Mouse (Mus musculus) midbrain, embryonic 14.5 days (tissue): Measurements from ENCODE around the gene Rai14. TPM values are rescaled to one million over a fixed set of nuclear protein-coding genes. Genes with fewer than 3 reads are reported as not detected.

Experiments
- ATAC-seq: fragments of 200-750 bp; cut with Nextera tagmentation; 2 replicates; pipeline ENCODE4 v1.8.0; 2017; ENCODE audit warnings: moderate number of reproducible peaks, moderate library complexity; ENCODE audit not compliant: low FRiP score, low TSS enrichment
- DNase-seq: peaks from one replicate; pipeline ENCODE4 v3.0.0-alpha.2; 2015
- H3K27ac ChIP-seq: fragments of 300-500 bp; sonication (generic); replicated peaks from 2 replicates; pipeline ENCODE4 v1.5.1; 2014; ENCODE audit warnings: mild to moderate bottlenecking, low read depth, low read length, moderate library complexity
- H3K27me3 ChIP-seq: fragments of 300-500 bp; sonication (generic); 2 replicates; pipeline ENCODE4 v1.6.1; 2014; ENCODE audit warnings: low read length, control low read depth, mixed read lengths; ENCODE audit not compliant: control insufficient read depth, insufficient read depth
- H3K36me3 ChIP-seq: fragments of 300-500 bp; sonication (generic); 2 replicates; pipeline ENCODE4 v1.6.1; 2014; ENCODE audit warnings: low read length, control low read depth; ENCODE audit not compliant: control insufficient read depth, insufficient read depth
- H3K4me1 ChIP-seq: fragments of 300-500 bp; sonication (generic); 2 replicates; pipeline ENCODE4 v1.6.1; 2014; ENCODE audit warnings: mild to moderate bottlenecking, antibody characterized with exemption, low read length, control low read depth; ENCODE audit not compliant: control insufficient read depth, insufficient read depth
- H3K4me2 ChIP-seq: fragments of 300-500 bp; sonication (generic); 2 replicates; pipeline ENCODE4 v1.6.1; 2014; ENCODE audit warnings: mild to moderate bottlenecking, low read length, moderate library complexity
- H3K4me3 ChIP-seq: fragments of 300-500 bp; sonication (generic); replicated peaks from 2 replicates; pipeline ENCODE4 v1.5.1; 2014; ENCODE audit warnings: low read depth, low read length
- H3K9ac ChIP-seq: fragments of 300-500 bp; sonication (generic); replicated peaks from 2 replicates; pipeline ENCODE4 v1.6.1; 2014; ENCODE audit warnings: mild to moderate bottlenecking, low read length, moderate library complexity
- H3K9me3 ChIP-seq: fragments of 300-500 bp; sonication (generic); 2 replicates; pipeline ENCODE4 v1.6.1; 2016; ENCODE audit warnings: low read length, control low read depth, mixed read lengths; ENCODE audit not compliant: control insufficient read depth
- WGBS: fragments of 180-500 bp; shearing (Covaris S2); extraction: QIAGEN DNeasy Blood & Tissue Kit; methylation state at CpG from one replicate; pipeline ENCODE4 v1.1.7; 2014; 5-methylcytosine and 5-hydroxymethylcytosine counted together
- polyA plus RNA-seq: library from polyadenylated mRNA; unstranded; fragments of >200 nt; fragmentation: Nextera tagmentation; extraction: Ambion mirVana; gene quantifications from 2 replicates; pipeline ENCODE4 v1.2.1, GENCODE M21; 2014

The Rai14 gene
- polyA plus RNA-seq, 1 experiment from 2014 or later: 20.5 TPM

DNA sequence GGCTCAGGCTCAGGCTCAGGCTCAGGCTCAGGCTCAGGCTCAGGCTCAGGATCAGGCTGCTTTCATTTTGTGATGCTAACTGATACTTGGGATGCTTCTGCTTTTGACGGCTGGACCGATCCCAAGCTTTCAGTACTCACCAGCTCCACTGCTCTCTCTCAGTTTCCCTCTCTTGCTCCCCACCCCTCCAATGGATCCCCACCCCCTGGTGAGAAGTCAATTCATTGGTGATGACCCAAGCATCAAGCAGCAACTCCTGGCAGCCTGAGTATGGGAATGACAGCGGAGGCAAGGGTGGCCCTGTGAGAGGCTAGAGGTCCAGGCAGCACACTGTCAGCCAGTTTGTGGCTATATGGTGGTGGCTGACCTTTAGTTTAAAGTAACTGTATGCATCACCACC, 94.7 kb downstream of the Rai14 start:
- H3K4me1 ChIP-seq: no peaks in the 10 kb centered on the region
- no peaks in the 10 kb centered on the region for H3K36me3 ChIP-seq
- no peak for DNase-seq
- no peak overlapping the region for H3K4me3 ChIP-seq
- H3K27ac ChIP-seq: no peak overlapping the region
- H3K9ac ChIP-seq: no peak overlapping the region
- no peaks in the 10 kb centered on the region for H3K9me3 ChIP-seq
- ATAC-seq: no peak
- no peak overlapping the region for H3K4me2 ChIP-seq
- no peaks in the 10 kb centered on the region for H3K27me3 ChIP-seq
- 99% methylated on average over 3 of the region's 3 CpGs for WGBS

DNA sequence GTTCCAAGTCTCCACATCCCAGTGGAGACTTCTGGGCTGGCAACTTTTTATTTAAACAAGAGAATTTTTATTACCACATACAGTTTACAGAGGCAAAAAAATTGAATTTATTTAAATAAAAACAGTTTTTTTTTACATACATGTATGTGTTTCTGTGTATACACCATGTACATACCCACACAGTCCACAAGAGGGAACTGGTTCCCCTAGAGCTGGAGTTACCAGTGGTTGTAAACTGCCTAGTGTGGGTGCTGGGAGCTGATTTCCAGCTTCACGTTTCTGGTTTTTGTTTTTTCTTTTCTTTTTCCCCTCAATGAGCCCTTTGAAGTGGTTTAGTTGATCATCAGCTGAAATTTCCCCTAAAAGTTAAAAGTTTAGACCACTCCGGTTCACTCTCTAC, 96.1 kb downstream of the Rai14 start:
- Histone ChIP-seq H3K36me3 (no peaks in the 10 kb centered on the region), H3K4me3 (no peak overlapping the region), H3K4me1 (no peaks in the 10 kb centered on the region), H3K9me3 (no peaks in the 10 kb centered on the region), H3K27ac (no peak overlapping the region), H3K9ac (no peak overlapping the region), H3K4me2 (no peak overlapping the region), H3K27me3 (no peaks in the 10 kb centered on the region)
- ATAC-seq (no peak), DNase-seq (no peak)
- WGBS: 98% methylated on average over 2 of the region's 2 CpGs

DNA sequence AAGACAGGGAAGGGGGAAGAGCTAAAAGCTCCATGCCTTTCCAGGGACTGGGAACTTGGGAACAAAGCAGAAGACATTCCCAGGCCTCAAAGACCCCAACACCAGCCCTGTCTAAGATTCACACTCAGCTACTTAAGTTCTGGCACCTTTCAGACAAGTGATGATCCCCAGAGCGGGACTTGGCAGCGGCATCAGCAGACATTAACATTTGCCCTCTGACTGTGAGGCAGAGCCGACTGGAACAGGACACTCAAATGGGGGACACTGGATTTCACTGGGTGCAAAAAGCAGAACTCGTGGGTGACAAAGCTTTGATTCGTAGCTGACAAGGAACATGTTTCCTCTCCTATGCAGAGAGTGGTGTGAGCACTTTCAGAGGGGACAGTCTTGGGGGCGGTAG, 98.4 kb downstream of the Rai14 start:
- H3K4me1 ChIP-seq: no peaks in the 10 kb centered on the region
- H3K36me3 ChIP-seq: no peaks in the 10 kb centered on the region
- H3K4me2 ChIP-seq: no peak overlapping the region
- H3K27me3 ChIP-seq: no peaks in the 10 kb centered on the region
- WGBS: 82% methylated on average over 6 of the region's 6 CpGs
- no peak overlapping the region for H3K27ac ChIP-seq
- DNase-seq: no peak
- ATAC-seq: no peak
- no peak overlapping the region for H3K9ac ChIP-seq
- H3K9me3 ChIP-seq: no peaks in the 10 kb centered on the region
- no peak overlapping the region for H3K4me3 ChIP-seq

DNA sequence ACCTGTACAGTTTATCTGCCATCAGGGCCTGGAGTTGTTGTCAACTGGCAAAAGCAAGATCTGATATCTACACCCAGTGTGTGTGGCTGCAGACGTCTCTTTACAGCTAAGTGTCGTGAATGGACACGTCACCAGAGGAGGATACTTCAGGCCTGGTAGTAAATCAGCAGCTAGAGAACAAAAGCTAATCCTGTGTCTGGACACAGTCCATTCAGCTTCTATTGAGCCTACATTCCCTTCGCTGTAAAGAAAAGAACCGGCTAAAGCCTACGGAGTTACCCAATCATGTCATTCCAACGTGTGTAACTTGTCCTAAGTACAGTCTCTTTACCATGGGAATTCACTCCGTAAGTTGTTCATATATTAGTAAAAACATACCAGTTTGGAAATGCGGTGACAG, 103.4 kb downstream of the Rai14 start:
- ATAC-seq: no peak

DNA sequence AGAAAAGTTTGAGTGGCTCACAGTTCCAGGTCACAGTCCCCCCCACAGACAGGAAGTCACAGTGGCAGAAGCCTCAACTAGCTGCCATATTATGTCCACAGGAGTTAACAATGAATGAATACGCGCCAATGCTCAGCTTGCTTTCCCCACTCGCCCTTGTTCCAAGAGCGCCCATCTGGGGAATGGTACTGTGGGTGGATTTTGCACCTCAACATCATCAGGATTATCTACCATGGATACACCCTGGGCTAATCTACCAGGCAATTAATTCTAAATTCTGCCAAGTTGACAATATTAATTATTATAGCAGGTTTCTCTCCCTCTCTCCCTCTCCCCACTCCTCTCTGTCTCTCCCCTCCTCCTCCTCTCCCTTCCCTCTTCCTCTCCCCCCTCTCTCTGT, 105.3 kb downstream of the Rai14 start:
- H3K4me2 ChIP-seq: no peak overlapping the region
- DNase-seq: no peak
- no peak overlapping the region for H3K27ac ChIP-seq
- no peak overlapping the region for H3K4me3 ChIP-seq
- H3K9ac ChIP-seq: no peak overlapping the region
- H3K27me3 ChIP-seq: no peaks in the 10 kb centered on the region
- H3K9me3 ChIP-seq: no peaks in the 10 kb centered on the region
- H3K4me1 ChIP-seq: no peaks in the 10 kb centered on the region
- no peak for ATAC-seq
- H3K36me3 ChIP-seq: peaks cover 5% of the 10 kb centered on the region; the same call in 1 of the 2 replicates
- WGBS: 84% methylated on average over 4 of the region's 4 CpGs

More for the DNA sequence above, 103.4 kb downstream of the Rai14 start:
- Histone ChIP-seq H3K4me2 (no peak overlapping the region), H3K36me3 (no peaks in the 10 kb centered on the region), H3K4me1 (no peaks in the 10 kb centered on the region), H3K4me3 (no peak overlapping the region), H3K9me3 (no peaks in the 10 kb centered on the region), H3K9ac (no peak overlapping the region), H3K27me3 (no peaks in the 10 kb centered on the region), H3K27ac (no peak overlapping the region)
- 34% methylated on average over 9 of the region's 9 CpGs for WGBS
- peak; percentile 10 for DNase-seq

DNA sequence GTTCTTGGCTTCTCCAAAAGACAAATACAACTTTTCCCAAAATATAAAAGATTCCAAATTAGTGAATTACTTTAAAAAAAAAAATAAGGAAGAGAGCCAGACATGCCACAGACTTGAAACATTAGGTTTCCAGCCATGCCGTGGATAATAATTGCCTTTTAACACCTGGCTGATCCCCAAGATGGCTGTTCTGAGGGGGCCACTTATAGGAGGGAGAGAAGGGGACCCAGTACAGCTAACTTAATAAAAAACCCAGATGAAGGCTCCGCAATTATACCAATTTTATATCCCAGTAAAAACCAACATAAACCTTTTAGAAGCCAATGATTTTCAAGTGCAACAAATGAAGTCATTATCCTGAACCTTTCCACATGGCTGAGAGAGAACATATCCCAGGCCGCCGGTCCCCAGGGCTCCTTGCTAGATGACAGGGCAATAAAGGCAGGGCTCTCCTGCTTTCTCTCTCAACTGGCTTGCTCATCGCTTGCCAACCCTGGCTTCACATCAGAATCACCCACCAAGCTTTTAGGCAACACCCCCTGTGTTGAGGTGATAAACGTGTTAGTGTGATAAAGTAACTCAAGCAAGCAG, 105.8 kb downstream of the Rai14 start:
- Histone ChIP-seq H3K4me3 (no peak overlapping the region), H3K4me1 (no peaks in the 10 kb centered on the region), H3K27ac (no peak overlapping the region), H3K4me2 (no peak overlapping the region), H3K9me3 (no peaks in the 10 kb centered on the region), H3K36me3 (peaks cover 5% of the 10 kb centered on the region; the same call in 1 of the 2 replicates), H3K9ac (no peak overlapping the region), H3K27me3 (no peaks in the 10 kb centered on the region)
- ATAC-seq (no peak), DNase-seq (no peak)
- WGBS: 88% methylated on average over 6 of the region's 6 CpGs

DNA sequence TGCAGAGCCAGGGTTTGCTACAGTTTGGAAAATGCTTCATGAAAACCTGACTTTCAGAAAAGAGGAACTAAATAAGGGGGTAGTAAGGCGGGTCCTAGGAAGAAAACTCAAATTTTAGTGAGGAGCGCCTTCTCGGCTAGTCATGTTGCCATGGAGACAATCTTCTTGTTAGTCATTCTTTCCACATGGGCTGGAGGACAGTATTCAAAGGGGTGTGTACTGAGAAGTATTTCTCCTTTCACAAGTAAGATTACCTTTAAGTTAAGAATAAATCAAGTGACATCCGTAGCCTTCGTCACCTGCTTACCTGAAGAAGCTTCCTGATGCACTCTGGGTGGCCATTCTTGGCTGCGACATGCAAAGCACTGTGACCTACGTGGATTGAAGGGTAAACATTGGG, 115.0 kb downstream of the Rai14 start:
- Histone ChIP-seq H3K27ac (no peak overlapping the region), H3K4me3 (no peak overlapping the region), H3K9me3 (no peaks in the 10 kb centered on the region), H3K27me3 (no peaks in the 10 kb centered on the region), H3K4me2 (no peak overlapping the region), H3K4me1 (no peaks in the 10 kb centered on the region), H3K36me3 (no peaks in the 10 kb centered on the region), H3K9ac (no peak overlapping the region)
- DNase-seq (peak; percentile 30), ATAC-seq (no peak)
- 75% methylated on average over 7 of the region's 7 CpGs for WGBS

DNA sequence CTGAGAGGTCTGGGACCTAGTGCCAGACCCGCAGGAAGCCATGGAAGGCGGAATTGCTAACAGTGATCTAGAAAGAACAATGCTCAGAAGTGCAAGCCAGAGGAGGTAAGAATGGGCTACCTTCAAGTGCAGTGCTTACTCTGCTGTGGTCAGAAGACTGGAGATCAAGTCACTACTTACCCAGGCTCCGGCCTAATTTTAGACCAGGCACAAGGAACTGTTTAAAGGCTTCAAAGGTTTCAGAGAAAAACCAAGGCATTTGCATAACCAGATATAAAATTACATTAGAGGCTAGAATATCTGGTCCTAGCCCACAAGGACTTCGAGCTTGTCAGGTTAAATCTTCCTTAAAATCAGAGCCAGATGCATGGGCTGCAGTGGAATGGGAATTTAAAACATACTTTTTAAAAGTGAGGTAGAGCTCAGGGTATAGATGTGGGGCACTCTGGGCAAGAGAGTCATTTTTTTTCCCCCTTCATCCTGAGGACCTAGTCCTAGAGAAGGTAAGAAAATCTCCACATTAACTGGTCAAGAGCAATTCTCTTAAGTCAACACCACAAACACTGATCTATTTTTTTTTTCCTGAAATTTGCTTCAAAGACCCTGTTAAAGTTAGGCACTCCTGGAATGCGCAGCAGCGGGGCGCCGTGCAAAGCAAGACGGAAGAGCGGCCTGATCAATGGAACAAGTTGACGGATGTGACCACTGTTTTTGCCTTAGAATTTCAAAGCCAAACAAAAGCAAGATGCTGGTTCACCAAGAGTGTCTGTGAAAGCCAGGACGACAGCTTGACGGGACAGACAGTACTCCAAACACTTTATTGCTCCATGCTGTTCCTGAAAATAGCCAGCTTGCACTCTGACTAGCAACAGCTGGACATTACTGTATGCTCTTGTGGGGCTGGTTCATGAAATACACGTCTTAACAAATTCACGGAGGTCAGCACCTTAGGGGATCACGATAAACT, 115.9 kb downstream of the Rai14 start:
- no peak overlapping the region for H3K4me3 ChIP-seq
- no peak overlapping the region for H3K27ac ChIP-seq
- H3K9ac ChIP-seq: no peak overlapping the region
- H3K36me3 ChIP-seq: no peaks in the 10 kb centered on the region
- WGBS: 70% methylated on average over 16 of the region's 16 CpGs
- ATAC-seq: no peak
- no peaks in the 10 kb centered on the region for H3K9me3 ChIP-seq
- no peaks in the 10 kb centered on the region for H3K4me1 ChIP-seq
- no peak for DNase-seq
- H3K27me3 ChIP-seq: no peaks in the 10 kb centered on the region
- no peak overlapping the region for H3K4me2 ChIP-seq

DNA sequence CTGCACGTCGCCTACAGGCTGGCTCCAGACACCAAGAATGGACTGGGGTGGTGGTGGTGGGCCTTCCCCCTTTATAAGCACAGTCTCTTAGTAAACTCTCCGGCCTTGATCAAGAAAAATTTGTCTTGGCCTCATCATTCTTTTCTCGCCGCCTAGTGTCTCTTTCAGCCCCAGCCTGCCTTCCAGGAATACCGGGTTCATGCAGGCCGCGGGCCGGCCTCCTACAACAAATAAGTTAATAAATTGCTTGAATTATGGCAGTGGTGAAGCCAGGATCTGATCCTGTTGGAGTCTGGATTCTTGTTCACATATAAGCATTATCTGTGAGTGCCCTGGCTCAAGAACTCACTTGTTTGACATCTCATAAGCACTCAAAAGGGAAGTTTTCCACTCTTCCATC, 117.6 kb downstream of the Rai14 start:
- ATAC-seq: no peak
- Histone ChIP-seq H3K4me2 (no peak overlapping the region), H3K4me3 (no peak overlapping the region), H3K9ac (no peak overlapping the region), H3K9me3 (no peaks in the 10 kb centered on the region), H3K27me3 (no peaks in the 10 kb centered on the region), H3K36me3 (no peaks in the 10 kb centered on the region), H3K27ac (no peak overlapping the region), H3K4me1 (no peaks in the 10 kb centered on the region)
- WGBS: 95% methylated on average over 9 of the region's 9 CpGs
- no peak for DNase-seq
